Mouse (Mus musculus) limb, embryonic 14.5 days (tissue): ENCODE data around the gene Gsg1l. TPM values are rescaled to one million over a fixed set of nuclear protein-coding genes. Genes with fewer than 3 reads are reported as not detected.

Experiments used
- ATAC-seq: fragments of 200-750 bp; cut with Nextera tagmentation; 2 replicates; pipeline ENCODE4 v1.8.0; 2017; ENCODE audit warnings: low read depth, moderate number of reproducible peaks, moderate TSS enrichment; ENCODE audit not compliant: low FRiP score
- DNase-seq: peaks from one replicate; pipeline ENCODE4 v3.0.0-alpha.2; 2015; ENCODE audit warnings: low spot score
- H3K27ac ChIP-seq: fragments of 300-500 bp; sonication (generic); replicated peaks from 2 replicates; pipeline ENCODE4 v1.5.1; 2014; ENCODE audit warnings: low read depth, mild to moderate bottlenecking, low read length, moderate library complexity, mixed read lengths
- H3K27me3 ChIP-seq: fragments of 300-500 bp; sonication (generic); 2 replicates; pipeline ENCODE4 v1.6.1; 2014; ENCODE audit warnings: low read length, mixed read lengths; ENCODE audit not compliant: control insufficient read depth, insufficient read depth
- H3K36me3 ChIP-seq: fragments of 300-500 bp; sonication (generic); 2 replicates; pipeline ENCODE4 v1.6.1; 2014; ENCODE audit warnings: mild to moderate bottlenecking, low read length, moderate library complexity, mixed read lengths; ENCODE audit not compliant: control insufficient read depth, insufficient read depth
- H3K4me1 ChIP-seq: fragments of 300-500 bp; sonication (generic); 2 replicates; pipeline ENCODE4 v1.6.1; 2014; ENCODE audit warnings: antibody characterized with exemption, low read length, mixed read lengths; ENCODE audit not compliant: control insufficient read depth, insufficient read depth
- H3K4me2 ChIP-seq: fragments of 300-500 bp; sonication (generic); replicated peaks from 2 replicates; pipeline ENCODE4 v1.6.1; 2014; ENCODE audit warnings: low read depth, mild to moderate bottlenecking, low read length, moderate library complexity; ENCODE audit not compliant: severe bottlenecking
- H3K4me3 ChIP-seq: fragments of 300-500 bp; sonication (generic); replicated peaks from 2 replicates; pipeline ENCODE4 v1.5.1; 2014; ENCODE audit warnings: low read length
- H3K9ac ChIP-seq: fragments of 300-500 bp; sonication (generic); 2 replicates; pipeline ENCODE4 v1.6.1; 2014; ENCODE audit warnings: mild to moderate bottlenecking, low read depth, low read length, moderate library complexity; ENCODE audit not compliant: severe bottlenecking
- H3K9me3 ChIP-seq: fragments of 300-500 bp; sonication (generic); 2 replicates; pipeline ENCODE4 v1.6.1; 2016; ENCODE audit warnings: low read length; ENCODE audit not compliant: control insufficient read depth
- POLR2A ChIP-seq: fragments of 200-500 bp; IDR thresholded peaks from 2 replicates; pipeline ENCODE4 v1.8.0; 2012; ENCODE audit warnings: inconsistent platforms, mild to moderate bottlenecking, moderate library complexity, borderline replicate concordance; ENCODE audit not compliant: insufficient read depth, insufficient read length; ENCODE audit errors: extremely low read depth
- WGBS: fragments of 180-500 bp; shearing (Covaris S2); extraction: QIAGEN DNeasy Blood & Tissue Kit; methylation state at CpG from one replicate; pipeline ENCODE4 v1.1.7; 2014; 5-methylcytosine and 5-hydroxymethylcytosine counted together
- polyA plus RNA-seq, 2 experiments: library from polyadenylated mRNA; depleted of rRNA in 1 of 2; stranded (reverse) in 1 of 2; unstranded in 1 of 2; fragments of >200 nt; fragmentation: Nextera tagmentation in 1 of 2; extraction: Ambion mirVana in 1 of 2; gene quantifications; 2 replicates each; pipeline versions ENCODE4 v1.2.1 to v1.2.3; 2012 to 2014

The Gsg1l gene
- polyA plus RNA-seq, 2 experiments = 2.4 to 4.3 TPM

- H3K4me2 ChIP-seq = no peak overlapping the region
- no peaks in the 10 kb centered on the region for H3K27me3 ChIP-seq
- H3K4me3 ChIP-seq = no peak overlapping the region
- DNase-seq (no peak), ATAC-seq (no peak)
- no peaks in the 10 kb centered on the region for H3K9me3 ChIP-seq
- WGBS = 76% methylated on average over 6 of the region's 9 CpGs
- no peak for TF ChIP-seq POLR2A
- no peak overlapping the region for H3K27ac ChIP-seq
- H3K9ac ChIP-seq = no peak overlapping the region
- H3K36me3 ChIP-seq = peaks cover 48% of the 10 kb centered on the region
- H3K4me1 ChIP-seq = no peaks in the 10 kb centered on the region
These were observed 15.2 kb upstream of the Gsg1l start for GRCm38 (mm10) chr7:126097219-126097915.

- 87% methylated on average over 5 of the region's 5 CpGs for WGBS
- no peak overlapping the region for H3K9ac ChIP-seq
- no peak for DNase-seq
- H3K4me2 ChIP-seq = no peak overlapping the region
- H3K36me3 ChIP-seq = peaks cover 41% of the 10 kb centered on the region
- TF ChIP-seq POLR2A = no peak
- no peak overlapping the region for H3K4me3 ChIP-seq
- H3K9me3 ChIP-seq = no peaks in the 10 kb centered on the region
- no peaks in the 10 kb centered on the region for H3K27me3 ChIP-seq
- H3K27ac ChIP-seq = no peak overlapping the region
- no peak for ATAC-seq
- H3K4me1 ChIP-seq = no peaks in the 10 kb centered on the region
These were observed 14.4 kb upstream of the Gsg1l start for GRCm38 (mm10) chr7:126096596-126096995.

GRCm38 (mm10) chr7:126094738-126095137, 12.5 kb upstream of the Gsg1l start:
- no peak overlapping the region for H3K27ac ChIP-seq
- H3K27me3 ChIP-seq = no peaks in the 10 kb centered on the region
- no peaks in the 10 kb centered on the region for H3K9me3 ChIP-seq
- no peak for DNase-seq
- no peak overlapping the region for H3K4me3 ChIP-seq
- H3K9ac ChIP-seq = no peak overlapping the region
- H3K4me1 ChIP-seq = no peaks in the 10 kb centered on the region
- TF ChIP-seq POLR2A = no peak
- H3K4me2 ChIP-seq = no peak overlapping the region
- H3K36me3 ChIP-seq = peaks cover 22% of the 10 kb centered on the region
- no peak for ATAC-seq
- 89% methylated on average over 5 of the region's 5 CpGs for WGBS

- DNase-seq = no peak
- peaks cover 11% of the 10 kb centered on the region; the same call in 1 of the 2 replicates for H3K36me3 ChIP-seq
- H3K4me1 ChIP-seq = no peaks in the 10 kb centered on the region; the same call in 1 of the 2 replicates
- no peak overlapping the region for H3K4me2 ChIP-seq
- WGBS = 43% methylated on average over 3 of the region's 3 CpGs
- no peaks in the 10 kb centered on the region for H3K27me3 ChIP-seq
- no peak for ATAC-seq
- no peak overlapping the region for H3K27ac ChIP-seq
- H3K9ac ChIP-seq = no peak overlapping the region
- TF ChIP-seq POLR2A = no peak
- H3K9me3 ChIP-seq = no peaks in the 10 kb centered on the region
- no peak overlapping the region for H3K4me3 ChIP-seq
These were observed 11.0 kb upstream of the Gsg1l start for GRCm38 (mm10) chr7:126093162-126093561.

- WGBS = 18% methylated on average over 6 of the region's 6 CpGs
- Histone ChIP-seq H3K36me3 (no peaks in the 10 kb centered on the region), H3K27me3 (peaks cover 5% of the 10 kb centered on the region; the same call in 1 of the 2 replicates), H3K27ac (no peak overlapping the region), H3K9me3 (no peaks in the 10 kb centered on the region), H3K4me2 (no peak overlapping the region), H3K9ac (no peak overlapping the region), H3K4me1 (peaks cover 10% of the 10 kb centered on the region), H3K4me3 (no peak overlapping the region)
- no peak for TF ChIP-seq POLR2A
- ATAC-seq (0 out of 2 replicates have a peak, but pooled peaks have one; percentile 22), DNase-seq (peak; percentile 60)
These were observed 7.6 kb upstream of the Gsg1l start for GRCm38 (mm10) chr7:126089782-126090181.
